Comparison of ENCODE assay signal across 15 mouse cellular contexts in genomic region chr6:34441556-34442257, GRCm38 (mm10). TPM values are rescaled to one million over a fixed set of nuclear protein-coding genes. Genes with fewer than 3 reads are reported as not detected.
A peak's percentile ranks its signal among the peaks of the same experiment; 100 is the strongest.
DNase-seq lines count a peak whose midpoint lies in the region; ATAC-seq and TF ChIP-seq lines count a peak whose summit lies in the region.
"Had no signal": no experiment of that assay in that cellular context is flagged by ENCODE, and none has a peak within 500 bp of the region (broad histone marks: within the 10 kb centered on the region; RNA-seq: fewer than 3 reads in every experiment).

No protein-coding gene starts in this region.

- no peak overlapping the region for H3K27ac ChIP-seq in midbrain, embryonic 11.5 days (ENCODE audit: low read depth, low read length)
- no peak overlapping the region for H3K27ac ChIP-seq in midbrain, postnatal 0 days (ENCODE audit: low read depth, low read length)
- H3K27ac ChIP-seq: embryonic facial prominence, embryonic 12.5 days; hindbrain, embryonic 15.5 days; stomach, embryonic 15.5 days had no signal

- H3K27me3 ChIP-seq in midbrain, embryonic 11.5 days (ENCODE audit: control insufficient read depth, insufficient read depth, low read length) = no peaks in the 10 kb centered on the region
- no peaks in the 10 kb centered on the region for H3K27me3 ChIP-seq in midbrain, postnatal 0 days (ENCODE audit: insufficient read depth, low read length)
- H3K27me3 ChIP-seq: embryonic facial prominence, embryonic 12.5 days; hindbrain, embryonic 15.5 days; Patski; stomach, embryonic 15.5 days had no signal

- no peak overlapping the region for H3K9ac ChIP-seq in midbrain, embryonic 11.5 days (ENCODE audit: low read length)
- H3K9ac ChIP-seq in midbrain, postnatal 0 days (replicated peaks; ENCODE audit: low read length, poor library complexity, severe bottlenecking) = no peak overlapping the region
- H3K9ac ChIP-seq: embryonic facial prominence, embryonic 12.5 days; hindbrain, embryonic 15.5 days; stomach, embryonic 15.5 days had no signal

- TF ChIP-seq CTCF in midbrain, postnatal 0 days (IDR thresholded peaks at IDR 0.05) = no peak

- H3K4me1 ChIP-seq in midbrain, embryonic 11.5 days (ENCODE audit: control insufficient read depth, insufficient read depth, low read length) = no peaks in the 10 kb centered on the region
- H3K4me1 ChIP-seq in midbrain, postnatal 0 days (ENCODE audit: insufficient read depth, low read length) = no peaks in the 10 kb centered on the region
- H3K4me1 ChIP-seq: embryonic facial prominence, embryonic 12.5 days; hindbrain, embryonic 15.5 days; stomach, embryonic 15.5 days had no signal

- 73% methylated on average over 9 of the region's 9 CpGs for WGBS in midbrain, embryonic 11.5 days
- WGBS in midbrain, postnatal 0 days = 78% methylated on average over 9 of the region's 9 CpGs

- peak; percentile 5 for DNase-seq in gastrocnemius, adult 18-20 months (ENCODE audit: low spot score)
- no peak for DNase-seq in gastrocnemius, postnatal 25 days
- DNase-seq in midbrain, embryonic 11.5 days (ENCODE audit: low spot score, missing footprints) = peak; percentile 23
- DNase-seq in midbrain, postnatal 0 days (ENCODE audit: low spot score) = no peak
- peak; percentile 34 for DNase-seq in NIH3T3 (ENCODE audit: low read depth)
- peak; percentile 54 for DNase-seq in testis, postnatal 10 days (ENCODE audit: low spot score)
- DNase-seq: cerebellum, adult 9-11 months had no signal

- no peaks in the 10 kb centered on the region for H3K9me3 ChIP-seq in midbrain, embryonic 11.5 days (ENCODE audit: control insufficient read depth, low read length)
- no peaks in the 10 kb centered on the region for H3K9me3 ChIP-seq in midbrain, postnatal 0 days (ENCODE audit: low read length)
- H3K9me3 ChIP-seq: embryonic facial prominence, embryonic 12.5 days; hindbrain, embryonic 15.5 days; stomach, embryonic 15.5 days had no signal

- ATAC-seq in midbrain, embryonic 11.5 days (ENCODE audit: low FRiP score) = no peak
- no peak for ATAC-seq in midbrain, postnatal 0 days (ENCODE audit: low FRiP score)
- no peak for ATAC-seq in activated CD4-positive, CD25-positive, alpha-beta regulatory T cell, adult 4 months
- ATAC-seq: forebrain, embryonic 14.5 days; Patski had no signal

- no peaks in the 10 kb centered on the region for H3K36me3 ChIP-seq in midbrain, embryonic 11.5 days (ENCODE audit: control insufficient read depth, insufficient read depth, low read length)
- H3K36me3 ChIP-seq in midbrain, postnatal 0 days (ENCODE audit: insufficient read depth, low read length) = no peaks in the 10 kb centered on the region
- H3K36me3 ChIP-seq: embryonic facial prominence, embryonic 12.5 days; hindbrain, embryonic 15.5 days; stomach, embryonic 15.5 days had no signal

- no peak overlapping the region for H3K4me2 ChIP-seq in midbrain, embryonic 11.5 days
- H3K4me2 ChIP-seq in midbrain, postnatal 0 days (ENCODE audit: low read depth, low read length, poor library complexity, severe bottlenecking) = no peak overlapping the region
- H3K4me2 ChIP-seq: embryonic facial prominence, embryonic 12.5 days; hindbrain, embryonic 15.5 days; stomach, embryonic 15.5 days had no signal

- H3K4me3 ChIP-seq in midbrain, embryonic 11.5 days (ENCODE audit: low read depth, low read length) = no peak overlapping the region
- H3K4me3 ChIP-seq in midbrain, postnatal 0 days (ENCODE audit: low read depth, low read length) = no peak overlapping the region
- H3K4me3 ChIP-seq: embryonic facial prominence, embryonic 12.5 days; hindbrain, embryonic 15.5 days; myocyte; stomach, embryonic 15.5 days had no signal

RNA-seq across cellular contexts. Expression of gene Akr1b7, which starts 29.6 kb away (rescaled TPM):
- not detected for total RNA-seq in gastrocnemius, adult 18-20 months (2021)
- not detected for total RNA-seq in gastrocnemius, postnatal 25 days (2021)
- not detected in 2 replicates for polyA plus RNA-seq in midbrain, embryonic 11.5 days (2014; fragmentation: Nextera tagmentation; extraction: Ambion mirVana)
- not detected in 2 replicates for total RNA-seq in midbrain, postnatal 0 days (2014; rRNA removed)
- polyA plus RNA-seq in midbrain, postnatal 0 days (2015; fragmentation: Nextera tagmentation; extraction: Ambion mirVana) = 0.20 TPM in 1 of 2 replicates, not detected in the other
- not detected for polyA plus RNA-seq in activated CD4-positive, CD25-positive, alpha-beta regulatory T cell, adult 4 months (2017; shearing (Covaris generic))
- total RNA-seq: layer of hippocampus, postnatal 25 days had no signal
- polyA plus RNA-seq: embryonic facial prominence, embryonic 12.5 days; forebrain, embryonic 14.5 days had no signal

RNA-seq across cellular contexts. Expression of gene Bpgm, which starts 34.3 kb away (rescaled TPM):
- 100 to 1,000 TPM in 1 of 2 experiments, 10 to 100 TPM in 1; 97.7 to 105 TPM for total RNA-seq in gastrocnemius, adult 18-20 months (2021)
- total RNA-seq in gastrocnemius, postnatal 25 days (2021) = 10 to 100 TPM; 70.9 to 77.3 TPM
- 63.7 and 64.1 TPM in 2 replicates for polyA plus RNA-seq in midbrain, embryonic 11.5 days (2014; fragmentation: Nextera tagmentation; extraction: Ambion mirVana)
- total RNA-seq in midbrain, postnatal 0 days (2014; rRNA removed) = 42.9 and 51.4 TPM in 2 replicates
- 80.6 and 86.0 TPM in 2 replicates for polyA plus RNA-seq in midbrain, postnatal 0 days (2015; fragmentation: Nextera tagmentation; extraction: Ambion mirVana)
- polyA plus RNA-seq in activated CD4-positive, CD25-positive, alpha-beta regulatory T cell, adult 4 months (2017; shearing (Covaris generic)) = 10 to 100 TPM; 16.7 to 19.1 TPM

RNA-seq across cellular contexts. Expression of gene Akr1b10, which starts 57.7 kb away (rescaled TPM):
- total RNA-seq in gastrocnemius, adult 18-20 months (2021) = 10 to 100 TPM; 53.7 to 55.5 TPM
- 10 to 100 TPM; 47.3 to 53.4 TPM for total RNA-seq in gastrocnemius, postnatal 25 days (2021)
- polyA plus RNA-seq in midbrain, embryonic 11.5 days (2014; fragmentation: Nextera tagmentation; extraction: Ambion mirVana) = 11.7 and 14.2 TPM in 2 replicates
- 9.5 and 13.8 TPM in 2 replicates for total RNA-seq in midbrain, postnatal 0 days (2014; rRNA removed)
- 15.0 and 15.4 TPM in 2 replicates for polyA plus RNA-seq in midbrain, postnatal 0 days (2015; fragmentation: Nextera tagmentation; extraction: Ambion mirVana)
- 10 to 100 TPM; 45.4 to 45.5 TPM for polyA plus RNA-seq in activated CD4-positive, CD25-positive, alpha-beta regulatory T cell, adult 4 months (2017; shearing (Covaris generic))

Comparison
In these comparisons a context has a peak if more than half of its experiments do, and no peak if none do; other contexts are left out.
1. DNase-seq: peak in gastrocnemius, adult 18-20 months (single experiment), midbrain, embryonic 11.5 days (single experiment), NIH3T3 (single experiment) and testis, postnatal 10 days (single experiment); none in gastrocnemius, postnatal 25 days (single experiment) and midbrain, postnatal 0 days (single experiment).